ENCODE assay signal across 17 mouse cellular contexts in the genomic region with DNA sequence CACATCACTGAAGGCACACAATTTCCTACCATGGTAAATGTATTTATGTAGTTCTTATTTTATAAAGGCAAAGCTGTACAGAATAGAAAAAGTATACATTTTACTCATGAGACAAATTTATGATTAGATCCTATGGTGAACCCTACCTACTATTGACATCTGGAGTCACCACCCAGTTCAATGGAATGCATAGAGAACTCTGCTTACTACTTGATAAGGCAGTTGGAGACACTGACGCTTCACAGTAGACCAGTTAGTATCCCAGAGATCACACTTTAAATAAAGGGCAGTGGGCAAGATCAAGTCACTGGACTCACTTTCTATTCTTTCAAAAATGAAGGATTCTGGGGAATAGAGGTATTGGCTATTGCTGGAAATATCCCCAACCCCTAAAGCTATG. TPM values are rescaled to one million over a fixed set of nuclear protein-coding genes. Genes with fewer than 3 reads are reported as not detected.
"Had no signal": no experiment of that assay in that cellular context is flagged by ENCODE, and none has a peak within 500 bp of the region (broad histone marks: within the 10 kb centered on the region; RNA-seq: fewer than 3 reads in every experiment).

No protein-coding gene starts in this region.

- ATAC-seq: midbrain, embryonic 13.5 days; midbrain, embryonic 15.5 days had no signal

- H3K36me3 ChIP-seq: midbrain, embryonic 13.5 days; midbrain, embryonic 15.5 days; neural tube, embryonic 12.5 days; stomach, embryonic 15.5 days had no signal

- H3K4me3 ChIP-seq: megakaryocyte, embryonic 14.5 days; midbrain, embryonic 13.5 days; midbrain, embryonic 15.5 days; neural tube, embryonic 12.5 days; stomach, embryonic 15.5 days had no signal

- H3K27ac ChIP-seq: macrophage; midbrain, embryonic 13.5 days; midbrain, embryonic 15.5 days; neural tube, embryonic 12.5 days; stomach, embryonic 15.5 days; stomach, postnatal 0 days had no signal

- H3K4me2 ChIP-seq: lung, embryonic 14.5 days; midbrain, embryonic 11.5 days; midbrain, embryonic 13.5 days; midbrain, embryonic 15.5 days; neural tube, embryonic 12.5 days; stomach, embryonic 15.5 days had no signal

- H3K27me3 ChIP-seq: megakaryocyte, embryonic 14.5 days; midbrain, embryonic 13.5 days; midbrain, embryonic 15.5 days; neural tube, embryonic 12.5 days; stomach, embryonic 15.5 days had no signal

- H3K4me1 ChIP-seq: midbrain, embryonic 15.5 days; neural tube, embryonic 12.5 days had no signal

- H3K9ac ChIP-seq: lung, embryonic 14.5 days; midbrain, embryonic 13.5 days; midbrain, embryonic 15.5 days; neural tube, embryonic 12.5 days; stomach, embryonic 15.5 days had no signal

- H3K9me3 ChIP-seq: megakaryocyte, embryonic 14.5 days; midbrain, embryonic 13.5 days; midbrain, embryonic 15.5 days; neural tube, embryonic 12.5 days; stomach, embryonic 15.5 days had no signal

- DNase-seq: lung, adult 18-20 months; lung, embryonic 14.5 days; lung, postnatal 10 days; right cerebral cortex, postnatal 14 days; thymus, adult 2 months; thymus, postnatal 25 days; thymus, postnatal 4 days had no signal

RNA-seq across cellular contexts. Expression of gene Lyve1, which starts 49.1 kb away (rescaled TPM):
- total RNA-seq: monocyte, adult 5-6 weeks; neutrophil, adult 5-6 weeks had no signal
